Mouse (Mus musculus) lung, postnatal 0 days (tissue): Measurements from ENCODE around the gene Tfr2. TPM values are rescaled to one million over a fixed set of nuclear protein-coding genes. Genes with fewer than 3 reads are reported as not detected.
A peak's percentile ranks its signal among the peaks of the same experiment; 100 is the strongest.

Source experiments
- ATAC-seq: fragments of 200-750 bp; cut with Nextera tagmentation; 2 replicates; pipeline ENCODE4 v1.8.0; 2017; ENCODE audit warnings: moderate library complexity
- DNase-seq: peaks from one replicate; pipeline ENCODE4 v3.0.0-alpha.2; 2016; ENCODE audit warnings: low spot score
- H3K27ac ChIP-seq: fragments of 300-500 bp; sonication (generic); 2 replicates; pipeline ENCODE4 v1.5.1; 2014; ENCODE audit warnings: antibody characterized with exemption, mild to moderate bottlenecking, low read length, mixed read lengths
- H3K27me3 ChIP-seq: fragments of 300-500 bp; sonication (generic); replicated peaks from 2 replicates; pipeline ENCODE4 v1.6.1; 2014; ENCODE audit warnings: low read length, mixed read lengths; ENCODE audit not compliant: insufficient read depth
- H3K36me3 ChIP-seq: fragments of 300-500 bp; sonication (generic); 2 replicates; pipeline ENCODE4 v1.6.1; 2014; ENCODE audit warnings: low read length, mixed read lengths; ENCODE audit not compliant: insufficient read depth
- H3K4me1 ChIP-seq: fragments of 300-500 bp; sonication (generic); 2 replicates; pipeline ENCODE4 v1.6.1; 2014; ENCODE audit warnings: antibody characterized with exemption, low read depth, low read length, mixed read lengths; ENCODE audit not compliant: insufficient read depth
- H3K4me2 ChIP-seq: fragments of 300-500 bp; sonication (generic); replicated peaks from 2 replicates; pipeline ENCODE4 v1.6.1; 2014; ENCODE audit warnings: low read depth, mild to moderate bottlenecking, low read length, moderate library complexity, mixed read lengths
- H3K4me3 ChIP-seq: fragments of 300-500 bp; sonication (generic); 2 replicates; pipeline ENCODE4 v1.5.1; 2014; ENCODE audit warnings: low read depth, low read length
- H3K9ac ChIP-seq: fragments of 300-500 bp; sonication (generic); replicated peaks from 2 replicates; pipeline ENCODE4 v1.6.1; 2014; ENCODE audit warnings: low read depth, mild to moderate bottlenecking
- H3K9me3 ChIP-seq: fragments of 300-500 bp; sonication (generic); 2 replicates; pipeline ENCODE4 v1.6.1; 2016; ENCODE audit warnings: low read length, mixed read lengths
- CTCF ChIP-seq: IDR thresholded peaks from 2 replicates; pipeline ENCODE4 v1.5.1; 2016; ENCODE audit warnings: antibody characterized with exemption, mild to moderate bottlenecking
- EP300 ChIP-seq: IDR thresholded peaks from 2 replicates; pipeline ENCODE4 v1.6.1; 2016; ENCODE audit warnings: antibody characterized with exemption, mild to moderate bottlenecking, control low read depth
- WGBS: fragments of 180-500 bp; shearing (Covaris S2); extraction: QIAGEN DNeasy Blood & Tissue Kit; methylation state at CpG from one replicate; pipeline ENCODE4 v1.1.7; 2014; 5-methylcytosine and 5-hydroxymethylcytosine counted together
- polyA plus RNA-seq: library from polyadenylated mRNA; unstranded; fragments of >200 nt; fragmentation: Nextera tagmentation; extraction: Ambion mirVana; gene quantifications from 2 replicates; pipeline ENCODE4 v1.2.1, GENCODE M21; 2015

The Tfr2 gene
- polyA plus RNA-seq, 1 experiment from 2014 or later: 0.33 TPM

GRCm38 (mm10) chr5:137608654-137609190 lies 39.1 kb downstream of the Tfr2 start:
- Histone ChIP-seq H3K27ac (no peak overlapping the region), H3K9ac (0 out of 2 replicates have a peak overlapping the region, but pooled peaks have one; percentile 26), H3K27me3 (no peaks in the 10 kb centered on the region), H3K4me2 (peak overlapping the region; percentile 46), H3K4me1 (peaks cover 24% of the 10 kb centered on the region; the same call in 1 of the 2 replicates), H3K36me3 (no peaks in the 10 kb centered on the region), H3K9me3 (no peaks in the 10 kb centered on the region), H3K4me3 (no peak overlapping the region)
- ATAC-seq: no peak
- TF ChIP-seq EP300: no peak
- TF ChIP-seq CTCF: peak; percentile 45
- 29% methylated on average over 22 of the region's 23 CpGs for WGBS
- DNase-seq: peak; percentile 32

DNA sequence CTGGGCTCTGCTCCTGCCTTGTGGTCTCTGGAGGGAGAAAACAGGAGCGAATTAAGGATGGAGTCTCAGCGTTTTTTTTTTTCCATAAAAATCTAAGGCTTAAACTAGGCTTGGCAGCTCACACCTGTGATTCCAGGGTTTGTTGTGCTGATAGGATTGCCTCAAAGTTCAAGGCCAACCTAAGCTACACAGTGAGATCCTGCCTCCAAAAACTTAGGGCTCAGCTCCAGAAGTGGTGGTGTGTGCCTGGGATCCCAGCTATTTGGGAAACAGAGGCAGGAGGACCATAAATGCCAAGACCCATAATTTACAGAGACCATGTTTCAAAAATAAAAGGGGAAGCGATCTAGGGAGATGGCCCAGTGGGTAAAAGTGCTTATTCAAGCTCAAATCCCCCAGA lies 39.7 kb downstream of the Tfr2 start:
- DNase-seq (no peak), ATAC-seq (no peak)
- H3K36me3 ChIP-seq: no peaks in the 10 kb centered on the region
- H3K27me3 ChIP-seq: no peaks in the 10 kb centered on the region
- TF ChIP-seq CTCF (no peak), EP300 (no peak)
- H3K4me2 ChIP-seq: no peak overlapping the region
- H3K4me1 ChIP-seq: peaks cover 24% of the 10 kb centered on the region; the same call in 1 of the 2 replicates
- no peak overlapping the region for H3K27ac ChIP-seq
- H3K9ac ChIP-seq: no peak overlapping the region
- no peak overlapping the region for H3K4me3 ChIP-seq
- 76% methylated on average over 3 of the region's 3 CpGs for WGBS
- H3K9me3 ChIP-seq: no peaks in the 10 kb centered on the region

DNA sequence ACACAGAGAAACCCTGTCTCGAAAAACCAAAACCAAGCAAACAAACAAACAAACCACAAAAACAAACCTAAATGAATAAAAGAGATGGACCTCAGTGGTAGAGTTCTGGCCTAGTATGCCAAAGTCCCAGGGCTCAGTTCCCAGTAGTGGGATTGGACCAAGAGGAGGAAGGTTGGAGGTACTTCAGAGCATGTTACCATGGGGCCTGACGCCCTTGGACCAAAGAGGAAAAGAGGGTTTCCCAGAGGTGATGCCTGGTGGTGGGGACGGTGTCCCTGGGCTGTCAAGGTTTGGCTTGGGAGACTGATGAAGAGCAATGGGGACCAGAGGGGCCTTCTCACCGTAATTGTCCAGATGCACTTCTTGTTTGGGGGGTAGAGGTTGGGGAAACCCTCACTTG lies 40.4 kb downstream of the Tfr2 start:
- peak overlapping the region; percentile 84; the same call in 1 of the 2 replicates for H3K27ac ChIP-seq
- no peaks in the 10 kb centered on the region for H3K36me3 ChIP-seq
- peaks cover 24% of the 10 kb centered on the region; the same call in 1 of the 2 replicates for H3K4me1 ChIP-seq
- H3K4me2 ChIP-seq: peak overlapping the region; percentile 42
- DNase-seq: no peak
- no peaks in the 10 kb centered on the region for H3K9me3 ChIP-seq
- H3K4me3 ChIP-seq: 0 out of 2 replicates have a peak overlapping the region, but pooled peaks have one; percentile 20
- no peak for TF ChIP-seq EP300
- TF ChIP-seq CTCF: no peak
- no peaks in the 10 kb centered on the region for H3K27me3 ChIP-seq
- no peak for ATAC-seq
- no peak overlapping the region; the same call in 1 of the 2 replicates for H3K9ac ChIP-seq
- 48% methylated on average over 4 of the region's 4 CpGs for WGBS

- peaks cover 24% of the 10 kb centered on the region; the same call in 1 of the 2 replicates for H3K4me1 ChIP-seq
- peak overlapping the region; percentile 20; the same call in 1 of the 2 replicates for H3K4me3 ChIP-seq
- H3K36me3 ChIP-seq: no peaks in the 10 kb centered on the region
- DNase-seq (peak; percentile 81), ATAC-seq (peak; percentile 73)
- no peaks in the 10 kb centered on the region for H3K9me3 ChIP-seq
- peak overlapping the region; percentile 84 for H3K27ac ChIP-seq
- peak overlapping the region; percentile 42 for H3K4me2 ChIP-seq
- H3K27me3 ChIP-seq: no peaks in the 10 kb centered on the region
- 13% methylated on average over 8 of the region's 12 CpGs for WGBS
- peak; percentile 24; the same call in 1 of the 2 replicates for TF ChIP-seq CTCF
- TF ChIP-seq EP300: no peak
- no peak overlapping the region; the same call in 1 of the 2 replicates for H3K9ac ChIP-seq
Observed at GRCm38 (mm10) chr5:137610548-137611244, 41.1 kb downstream of the Tfr2 start.

GRCm38 (mm10) chr5:137611245-137611602 lies 41.6 kb downstream of the Tfr2 start:
- peak; percentile 78 for DNase-seq

GRCm38 (mm10) chr5:137613076-137613475 lies 43.4 kb downstream of the Tfr2 start:
- Histone ChIP-seq H3K9ac (no peak overlapping the region), H3K27ac (no peak overlapping the region), H3K4me1 (peaks cover 24% of the 10 kb centered on the region; the same call in 1 of the 2 replicates)

More at GRCm38 (mm10) chr5:137611245-137611602, 41.6 kb downstream of the Tfr2 start:
- no peaks in the 10 kb centered on the region for H3K36me3 ChIP-seq
- H3K4me3 ChIP-seq: peak overlapping the region; percentile 20; the same call in 1 of the 2 replicates
- peak; percentile 72 for ATAC-seq
- peaks cover 24% of the 10 kb centered on the region; the same call in 1 of the 2 replicates for H3K4me1 ChIP-seq
- H3K27ac ChIP-seq: peak overlapping the region; percentile 84
- H3K27me3 ChIP-seq: no peaks in the 10 kb centered on the region
- H3K9me3 ChIP-seq: no peaks in the 10 kb centered on the region
- H3K4me2 ChIP-seq: peak overlapping the region; percentile 42
- no peak for TF ChIP-seq EP300
- TF ChIP-seq CTCF: 0 out of 2 replicates have a peak, but pooled peaks have one; percentile 0
- WGBS: 12% methylated on average over 6 of the region's 6 CpGs
- H3K9ac ChIP-seq: no peak overlapping the region

More at GRCm38 (mm10) chr5:137613076-137613475, 43.4 kb downstream of the Tfr2 start:
- no peak for ATAC-seq
- Histone ChIP-seq H3K27me3 (no peaks in the 10 kb centered on the region), H3K9me3 (no peaks in the 10 kb centered on the region), H3K4me2 (no peak overlapping the region), H3K4me3 (no peak overlapping the region), H3K36me3 (no peaks in the 10 kb centered on the region)
- no peak for DNase-seq
- WGBS: 64% methylated on average over 5 of the region's 5 CpGs
- TF ChIP-seq CTCF (no peak), EP300 (no peak)
